In genomic region chr15:31264827-31265226, GRCm38 (mm10) we compare ENCODE assay signal across 8 mouse cellular contexts. TPM values are rescaled to one million over a fixed set of nuclear protein-coding genes. Genes with fewer than 3 reads are reported as not detected.
DNase-seq lines count a peak whose midpoint lies in the region; ATAC-seq and TF ChIP-seq lines count a peak whose summit lies in the region.

No protein-coding gene starts in this region.

- ATAC-seq in embryonic facial prominence, embryonic 14.5 days (ENCODE audit: low read depth), result peak; percentile 85
- peak; percentile 44 for ATAC-seq in heart, embryonic 11.5 days (replicated peaks; ENCODE audit: insufficient number of reproducible peaks, low FRiP score, low TSS enrichment)
- peak; percentile 88 for ATAC-seq in kidney, embryonic 16.5 days (ENCODE audit: low FRiP score, low TSS enrichment)

- no peak overlapping the region for H3K4me2 ChIP-seq in embryonic facial prominence, embryonic 14.5 days (ENCODE audit: low read depth, low read length)
- no peak overlapping the region for H3K4me2 ChIP-seq in heart, embryonic 11.5 days
- H3K4me2 ChIP-seq in kidney, embryonic 16.5 days (replicated peaks; ENCODE audit: low read depth, low read length), result no peak overlapping the region

- no peak for TF ChIP-seq POLR2A in liver, adult 2 months (IDR thresholded peaks at IDR 0.05; ENCODE audit: extremely low read depth, insufficient read depth, low read length)

- no peaks in the 10 kb centered on the region for H3K27me3 ChIP-seq in embryonic facial prominence, embryonic 14.5 days (replicated peaks; ENCODE audit: control insufficient read depth, insufficient read depth, low read length)
- H3K27me3 ChIP-seq in heart, embryonic 11.5 days (ENCODE audit: control insufficient read depth, insufficient read depth, low read length), result no peaks in the 10 kb centered on the region
- H3K27me3 ChIP-seq in kidney, embryonic 16.5 days (ENCODE audit: insufficient read depth, low read length), result no peaks in the 10 kb centered on the region
- H3K27me3 ChIP-seq in liver, adult 2 months (ENCODE audit: control insufficient read depth, insufficient read depth, low read length), result no peaks in the 10 kb centered on the region
- no peaks in the 10 kb centered on the region for H3K27me3 ChIP-seq in splenic B cell, adult 2 months (ENCODE audit: control insufficient read depth, insufficient read depth, low read length, poor library complexity, severe bottlenecking)

- no peaks in the 10 kb centered on the region for H3K9me3 ChIP-seq in embryonic facial prominence, embryonic 14.5 days (ENCODE audit: control insufficient read depth, low read length)
- H3K9me3 ChIP-seq in heart, embryonic 11.5 days (replicated peaks; ENCODE audit: control insufficient read depth, low read length), result no peaks in the 10 kb centered on the region
- no peaks in the 10 kb centered on the region for H3K9me3 ChIP-seq in kidney, embryonic 16.5 days (ENCODE audit: low read length)

- no peak overlapping the region for H3K27ac ChIP-seq in embryonic facial prominence, embryonic 14.5 days (replicated peaks; ENCODE audit: low read depth, low read length)
- no peak overlapping the region for H3K27ac ChIP-seq in heart, embryonic 11.5 days (ENCODE audit: low read depth, low read length)
- no peak overlapping the region for H3K27ac ChIP-seq in kidney, embryonic 16.5 days (ENCODE audit: low read length)
- H3K27ac ChIP-seq in liver, adult 2 months (replicated peaks; ENCODE audit: insufficient read depth, low read depth, low read length), result peak overlapping the region; percentile 68

- no peak overlapping the region for H3K9ac ChIP-seq in embryonic facial prominence, embryonic 14.5 days (ENCODE audit: low read depth, low read length)
- H3K9ac ChIP-seq in heart, embryonic 11.5 days (ENCODE audit: low read depth, low read length), result no peak overlapping the region
- no peak overlapping the region for H3K9ac ChIP-seq in kidney, embryonic 16.5 days (replicated peaks; ENCODE audit: low read length)
- H3K9ac ChIP-seq in liver, adult 2 months (ENCODE audit: low read depth, low read length), result no peak overlapping the region

- H3K4me1 ChIP-seq in embryonic facial prominence, embryonic 14.5 days (ENCODE audit: control insufficient read depth, insufficient read depth, low read length), result no peaks in the 10 kb centered on the region
- no peaks in the 10 kb centered on the region; the same call in 1 of the 2 replicates for H3K4me1 ChIP-seq in heart, embryonic 11.5 days (ENCODE audit: control insufficient read depth, insufficient read depth, low read length)
- H3K4me1 ChIP-seq in kidney, embryonic 16.5 days (ENCODE audit: insufficient read depth, low read length), result peaks cover 22% of the 10 kb centered on the region
- peaks cover 15% of the 10 kb centered on the region for H3K4me1 ChIP-seq in liver, adult 2 months (ENCODE audit: control insufficient read depth, insufficient read depth, low read length)

- H3K36me3 ChIP-seq in embryonic facial prominence, embryonic 14.5 days (ENCODE audit: control insufficient read depth, insufficient read depth, low read length), result no peaks in the 10 kb centered on the region
- H3K36me3 ChIP-seq in heart, embryonic 11.5 days (ENCODE audit: control insufficient read depth, insufficient read depth, low read length), result no peaks in the 10 kb centered on the region
- no peaks in the 10 kb centered on the region for H3K36me3 ChIP-seq in kidney, embryonic 16.5 days (ENCODE audit: insufficient read depth, low read length)
- no peaks in the 10 kb centered on the region for H3K36me3 ChIP-seq in liver, adult 2 months (ENCODE audit: control insufficient read depth, insufficient read depth, low read length)
- no peaks in the 10 kb centered on the region for H3K36me3 ChIP-seq in splenic B cell, adult 2 months (ENCODE audit: control insufficient read depth, insufficient read depth, low read length, poor library complexity, severe bottlenecking)

- no peak overlapping the region for H3K4me3 ChIP-seq in embryonic facial prominence, embryonic 14.5 days (ENCODE audit: low read depth, low read length)
- H3K4me3 ChIP-seq in heart, embryonic 11.5 days (ENCODE audit: low read depth, low read length), result no peak overlapping the region
- no peak overlapping the region for H3K4me3 ChIP-seq in kidney, embryonic 16.5 days (ENCODE audit: low read length)
- H3K4me3 ChIP-seq in liver, adult 2 months (ENCODE audit: insufficient read depth, low read depth, low read length), result no peak overlapping the region

- DNase-seq in 3134 (ENCODE audit: extremely low read depth, insufficient read length, low spot score), result peak; percentile 54
- peak; percentile 71 for DNase-seq in adrenal gland, postnatal 25 days
- peak; percentile 86 for DNase-seq in embryonic facial prominence, embryonic 14.5 days (ENCODE audit: low spot score)
- peak; percentile 73 for DNase-seq in liver, adult 2 months (ENCODE audit: extremely low read depth, low read depth, low spot score)
- peak; percentile 13 to 48 for DNase-seq in natural killer cell, adult 2 months (ENCODE audit: low spot score in 2 of 2)
- peak; percentile 72 for DNase-seq in splenic B cell, adult 2 months (ENCODE audit: low read depth, low spot score)

- TF ChIP-seq CTCF in liver, adult 2 months (IDR thresholded peaks at IDR 0.05; ENCODE audit: low read depth, low read length), result peak; percentile 95

- 33% methylated on average over 6 of the region's 6 CpGs for WGBS in embryonic facial prominence, embryonic 14.5 days
- WGBS in heart, embryonic 11.5 days (ENCODE audit: insufficient replicate concordance), result 29% methylated on average over 6 of the region's 6 CpGs
- WGBS in kidney, embryonic 16.5 days, result 27% methylated on average over 6 of the region's 6 CpGs
- 49% methylated on average over 6 of the region's 6 CpGs for WGBS in liver, adult 2 months

- peaks cover 12% of the 10 kb centered on the region; the same call in 1 of the 2 replicates for H3K79me2 ChIP-seq in liver, adult 2 months (ENCODE audit: control insufficient read depth, insufficient read depth, low read length)

RNA-seq across cellular contexts. Expression of gene Dap, which starts 40.7 kb away (rescaled TPM):
- total RNA-seq in adrenal gland, postnatal 25 days (2021), result 85.6 and 86.7 TPM in 2 replicates
- 120 and 132 TPM in 2 replicates for polyA plus RNA-seq in embryonic facial prominence, embryonic 14.5 days (2014; fragmentation: Nextera tagmentation; extraction: Ambion mirVana)
- 61.2 and 65.1 TPM in 2 replicates for polyA plus RNA-seq in heart, embryonic 11.5 days (2014; fragmentation: Nextera tagmentation; extraction: Ambion mirVana)
- 78.3 and 89.7 TPM in 2 replicates for polyA plus RNA-seq in kidney, embryonic 16.5 days (2015; fragmentation: Nextera tagmentation; extraction: Ambion mirVana)
- 53.6 and 63.8 TPM in 2 replicates for total RNA-seq in liver, adult 2 months (2014; rRNA removed)
- 156 and 257 TPM in 2 replicates for polyA plus RNA-seq in liver, adult 2 months (2012; rRNA removed)

Comparison
In these comparisons a context has a peak if more than half of its experiments do, and no peak if none do; other contexts are left out.
1. DNase-seq: peak in every context shown above with its lines; median percentile 86 in embryonic facial prominence, embryonic 14.5 days; 73 in liver, adult 2 months; 72 in splenic B cell, adult 2 months; 71 in adrenal gland, postnatal 25 days; 54 in 3134; 30 in natural killer cell, adult 2 months.